Mouse (Mus musculus) layer of hippocampus, adult 8-10 months (tissue): ENCODE data around the gene St8sia2. TPM values are rescaled to one million over a fixed set of nuclear protein-coding genes. Genes with fewer than 3 reads are reported as not detected.

Source experiments
- DNase-seq, 2 experiments: peaks; one replicate each; pipeline ENCODE4 v3.0.0; 2022; ENCODE audit warnings: low spot score in 2 of 2
- total RNA-seq, 4 experiments: library from RNA; stranded (reverse); gene quantifications; 2 replicates each; pipeline ENCODE4 v1.2.4; 2022

Gene St8sia2
- 1 to 10 TPM; 1.4 to 2.3 (median 2.1) TPM for total RNA-seq

DNA sequence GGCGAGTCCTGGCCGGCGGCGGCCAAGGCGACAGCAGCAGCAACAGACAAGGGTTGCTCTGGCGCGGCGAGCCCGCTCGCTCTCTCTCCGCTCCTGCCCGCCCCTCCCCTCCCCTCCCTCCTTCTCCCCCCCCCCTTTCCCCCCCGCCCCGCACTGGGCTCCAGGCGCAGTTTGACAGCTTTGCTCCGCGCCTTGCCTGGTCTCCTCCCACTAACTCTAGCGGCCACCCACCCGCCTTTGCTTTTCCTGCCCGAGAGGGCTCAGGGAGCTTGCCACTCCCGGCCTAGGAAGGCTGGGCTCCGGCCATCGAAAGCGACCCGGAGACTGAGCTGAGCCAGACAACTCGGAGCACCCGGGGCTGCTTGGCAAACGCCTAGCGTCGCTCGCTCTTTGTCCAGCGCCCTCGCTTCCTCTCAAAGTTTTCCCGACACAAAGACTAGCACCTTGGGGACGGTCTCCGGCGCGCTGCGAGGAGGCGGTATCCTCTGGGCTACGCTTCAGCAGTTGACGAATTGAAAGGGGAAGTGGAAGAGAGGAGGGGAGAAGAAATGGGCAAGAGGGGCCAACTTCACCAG, at the start of gene St8sia2:
Gene St8sia2 (minus strand): TSS at position 90 of the 575 bp plus-strand sequence.
- DNase-seq, result no peak

DNA sequence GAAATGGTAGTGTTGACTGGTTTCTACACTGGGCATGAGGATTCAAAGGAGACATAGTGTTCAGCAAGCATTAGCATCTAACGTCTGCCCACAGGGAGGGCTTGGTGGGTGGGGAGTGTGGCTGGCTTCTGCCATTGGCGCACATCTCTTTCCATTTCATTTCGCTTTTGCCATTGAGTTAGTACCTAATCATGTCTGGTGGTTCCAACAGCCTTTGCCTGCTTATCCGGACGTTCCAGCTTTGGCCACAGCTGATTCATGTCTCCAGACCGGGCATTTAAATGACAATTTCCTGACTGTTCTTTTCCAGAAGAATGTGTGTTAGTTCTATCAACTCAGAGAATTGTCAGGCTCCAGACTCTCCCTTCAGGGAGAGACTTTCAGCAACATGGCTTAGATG, 47.6 kb upstream of the St8sia2 start:
- no peak for DNase-seq

DNA sequence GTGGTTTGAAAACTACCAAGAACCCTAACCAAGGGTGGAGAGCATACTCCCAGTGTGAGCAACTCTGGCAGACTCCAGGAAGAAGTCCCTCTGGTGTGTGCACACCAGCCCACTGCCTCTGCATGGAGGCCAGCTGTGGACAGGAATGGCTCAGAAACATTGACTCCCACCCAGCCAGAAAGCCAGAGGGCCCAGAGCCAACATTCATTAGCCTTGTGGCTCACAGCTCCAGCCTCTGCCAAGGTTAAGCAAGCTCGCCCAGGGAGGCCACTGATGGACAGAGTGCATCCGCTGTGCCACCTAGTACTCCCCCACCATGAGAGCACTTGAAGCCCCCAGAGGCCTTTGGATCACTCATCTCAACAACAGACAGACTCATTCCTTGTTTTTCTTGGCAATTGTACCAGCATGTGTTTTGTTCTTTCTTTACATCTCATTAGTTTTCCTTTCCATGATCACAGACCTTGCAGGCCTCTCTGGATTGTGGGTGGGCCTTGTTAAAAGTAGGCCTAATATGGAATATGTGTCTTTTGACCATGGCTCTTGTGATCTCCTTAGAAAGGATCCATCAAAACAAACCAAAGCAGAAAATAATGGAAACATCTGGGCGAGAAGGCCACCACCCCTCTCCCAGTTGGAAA, 46.9 kb upstream of the St8sia2 start:
- DNase-seq, result no peak

DNA sequence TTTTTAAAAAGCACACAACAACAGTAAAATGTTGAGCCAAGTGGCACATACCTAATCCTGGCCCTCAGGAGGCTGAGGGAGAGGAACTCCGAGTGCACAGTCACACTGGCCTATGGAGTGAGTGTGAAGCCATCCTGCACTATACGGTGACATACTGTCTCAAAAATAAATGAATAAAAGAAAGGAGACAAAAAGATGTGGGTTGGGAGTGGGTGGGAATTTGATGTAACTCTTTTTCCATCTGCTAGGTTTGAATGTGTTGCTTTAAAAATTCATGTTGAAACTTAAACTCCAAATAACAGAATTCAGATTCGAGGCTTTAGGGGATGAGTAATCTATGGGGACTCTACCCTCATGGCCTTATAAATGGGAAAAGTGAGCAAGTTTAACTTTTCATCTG, 46.2 kb upstream of the St8sia2 start:
- no peak for DNase-seq

DNA sequence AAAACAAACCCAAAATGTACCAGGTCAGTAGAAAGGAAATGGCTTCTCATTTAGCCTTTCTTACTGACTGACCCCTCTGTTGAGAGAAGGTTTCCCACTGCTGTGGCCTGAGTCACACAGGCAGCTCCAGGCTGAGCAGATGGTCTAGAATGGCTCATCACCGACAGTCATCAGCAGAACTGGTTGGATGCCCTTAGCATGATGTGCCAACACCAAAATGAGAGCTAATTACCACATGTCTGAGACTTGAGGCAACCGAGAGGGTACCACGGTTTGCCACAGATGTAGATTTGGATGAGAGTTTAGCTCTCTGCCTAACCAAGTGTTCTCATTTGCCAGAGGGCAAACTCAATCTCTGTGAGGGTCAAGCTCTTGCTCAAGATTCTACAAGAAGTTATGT, 42.3 kb upstream of the St8sia2 start:
- DNase-seq, result no peak

DNA sequence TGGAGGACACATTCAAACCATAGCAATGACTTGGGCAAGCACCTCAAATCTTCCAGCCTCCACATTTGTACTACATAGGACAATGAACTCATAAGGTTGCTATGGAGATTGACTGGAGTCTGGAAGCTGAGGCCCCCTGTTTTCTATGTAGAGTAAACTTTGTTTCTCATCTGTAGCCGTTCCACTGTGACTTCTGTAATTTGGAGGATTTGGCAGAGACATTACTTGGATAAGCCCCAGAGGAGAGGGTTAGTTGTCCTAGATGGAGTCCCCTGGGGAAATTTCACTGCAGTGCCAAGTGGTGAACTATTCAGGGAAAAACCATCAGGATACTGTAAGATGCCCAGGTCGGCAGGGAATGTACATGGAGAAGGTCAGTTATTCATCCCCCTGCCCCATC, 34.1 kb upstream of the St8sia2 start:
- no peak for DNase-seq

DNA sequence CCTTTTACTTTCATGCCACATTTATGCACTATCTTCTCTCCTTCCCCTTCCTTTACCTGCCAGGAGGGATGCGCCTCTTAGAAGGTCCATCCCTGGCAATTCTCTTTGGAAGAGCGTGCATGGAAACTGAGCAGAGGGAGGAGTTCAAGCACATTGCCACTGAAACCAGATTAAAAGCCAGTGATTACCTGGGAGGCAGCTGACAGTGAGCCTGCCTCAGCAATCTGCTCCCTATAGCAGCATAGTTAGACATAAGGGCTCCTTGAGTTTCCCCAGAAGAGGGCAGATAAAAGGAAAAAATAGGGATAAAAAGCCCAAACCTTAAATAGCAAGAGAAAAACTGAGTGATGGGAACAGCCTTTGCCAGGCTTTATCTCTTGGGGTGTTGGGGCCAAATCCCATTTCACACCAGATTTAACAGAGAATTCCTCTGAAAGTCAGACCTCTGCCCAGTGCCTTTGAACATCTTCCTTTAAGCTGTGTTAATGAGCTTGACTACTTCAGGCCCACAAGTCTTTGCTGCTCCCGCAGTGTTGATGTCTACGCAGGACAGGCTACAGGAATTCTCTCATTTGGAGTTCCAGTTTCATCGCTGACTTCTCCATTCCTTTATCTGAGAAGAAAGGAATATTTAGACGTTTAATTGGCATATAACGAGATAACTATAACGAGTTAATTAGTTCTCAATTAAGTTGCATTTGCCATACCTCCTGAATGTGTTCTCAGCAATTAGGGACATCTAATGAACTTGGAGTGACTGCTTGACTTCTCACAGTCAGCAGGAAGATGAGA, 31.9 kb upstream of the St8sia2 start:
- DNase-seq, result no peak

DNA sequence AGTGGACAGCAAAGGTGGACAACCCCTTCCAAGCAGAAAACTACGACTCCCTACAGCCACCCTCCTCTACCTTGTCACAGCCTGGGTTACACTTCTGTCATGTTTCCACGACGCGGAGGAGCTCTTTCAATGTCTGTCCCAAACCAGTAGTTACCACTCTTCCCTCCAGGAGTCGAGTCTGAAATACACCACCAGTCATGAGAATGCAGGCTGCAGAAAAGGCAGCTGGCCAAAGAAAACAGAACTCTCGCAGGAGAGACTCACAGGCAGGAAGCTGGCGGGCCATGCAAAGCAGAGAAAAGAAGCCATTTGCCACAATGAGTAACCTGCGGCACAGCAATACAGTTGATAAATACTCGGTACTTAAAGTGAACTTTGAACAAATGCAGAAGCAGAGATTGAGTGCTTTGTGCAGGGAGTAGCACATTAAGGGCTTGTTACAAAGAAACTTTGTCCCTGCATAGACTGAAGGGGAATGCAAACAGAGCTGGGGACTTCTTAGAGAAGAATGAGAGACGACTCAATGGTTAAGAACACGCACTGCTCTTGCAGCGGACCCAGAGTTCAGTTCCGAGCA, 30.2 kb upstream of the St8sia2 start:
- no peak for DNase-seq

DNA sequence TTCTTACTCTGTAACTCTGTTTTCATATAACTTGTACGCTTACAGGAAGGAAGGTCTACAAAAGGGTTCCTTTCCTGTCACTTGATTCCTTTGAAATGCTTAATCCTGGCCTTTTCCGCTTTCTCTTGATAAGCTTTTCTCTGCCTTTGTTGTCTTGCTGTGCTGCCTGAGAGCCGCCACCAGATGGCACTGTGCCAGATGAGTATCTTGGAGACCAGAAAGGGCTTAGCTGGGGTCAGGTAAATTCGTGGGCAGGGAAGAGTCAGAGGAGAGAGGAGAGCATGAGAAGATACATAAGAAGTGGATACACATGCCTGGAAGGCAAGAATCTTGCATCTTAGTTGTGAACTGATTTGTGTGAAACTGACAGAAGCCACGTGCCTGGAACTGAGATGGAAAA, 11.5 kb upstream of the St8sia2 start:
- DNase-seq, result peak; percentile 21 to 44

DNA sequence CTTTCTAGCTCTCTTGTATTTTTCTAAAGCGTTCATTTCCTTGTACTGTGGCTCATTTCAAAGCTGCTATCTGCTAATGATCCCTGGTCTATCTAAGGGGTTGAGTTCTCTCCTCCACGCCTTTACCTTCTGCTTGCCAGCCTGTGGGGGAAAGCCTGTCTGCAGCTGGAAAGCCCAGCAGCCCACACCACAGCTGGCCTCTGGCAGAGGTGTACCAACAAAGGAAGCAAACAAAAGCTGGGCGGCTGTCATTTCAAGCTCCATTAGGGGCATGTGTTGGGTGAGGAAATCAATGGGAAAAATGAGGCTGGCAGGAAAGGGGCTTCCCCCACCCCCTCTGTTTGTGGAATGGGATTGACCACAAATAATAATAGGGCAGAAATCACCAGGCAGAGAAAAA, 10.7 kb upstream of the St8sia2 start:
- no peak for DNase-seq

DNA sequence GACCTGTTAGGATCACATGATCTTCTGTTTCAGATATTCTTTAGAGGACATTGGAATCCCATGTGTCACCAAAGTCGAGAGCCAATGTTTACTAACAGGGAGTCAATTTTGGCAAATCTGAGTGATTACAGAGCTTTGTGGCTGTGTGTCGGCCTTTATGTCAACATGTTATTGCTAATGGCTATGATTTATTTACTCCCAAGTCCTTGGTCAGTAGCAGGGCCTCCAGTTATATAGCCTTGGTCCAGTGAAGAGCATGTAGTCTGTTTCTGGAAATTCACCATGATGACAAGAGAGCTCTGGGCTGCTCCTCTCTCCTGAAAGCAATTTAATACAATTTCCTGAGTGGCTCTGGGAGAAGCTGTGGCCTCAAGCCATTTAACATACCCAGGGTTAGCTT, 9.1 kb upstream of the St8sia2 start:
- no peak for DNase-seq

DNA sequence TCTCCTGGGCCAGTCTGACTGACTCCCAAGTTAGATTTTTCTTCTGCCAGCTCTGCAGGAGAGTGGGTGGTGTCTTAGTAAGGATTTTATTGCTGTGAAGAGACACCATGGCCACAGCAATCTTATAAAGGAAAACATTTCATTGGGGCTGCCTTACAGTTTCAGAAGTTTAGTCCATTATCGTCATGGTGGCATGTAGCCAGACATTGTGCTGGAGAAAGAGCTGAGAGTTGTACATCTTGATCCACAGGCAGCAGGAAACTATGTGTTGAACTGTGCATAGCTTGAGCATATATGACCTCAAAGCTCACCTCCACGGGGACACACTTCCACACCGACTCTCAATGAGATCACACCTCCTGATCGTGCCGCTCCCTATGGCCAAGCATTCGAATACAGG, 8.3 kb upstream of the St8sia2 start:
- DNase-seq, result no peak

DNA sequence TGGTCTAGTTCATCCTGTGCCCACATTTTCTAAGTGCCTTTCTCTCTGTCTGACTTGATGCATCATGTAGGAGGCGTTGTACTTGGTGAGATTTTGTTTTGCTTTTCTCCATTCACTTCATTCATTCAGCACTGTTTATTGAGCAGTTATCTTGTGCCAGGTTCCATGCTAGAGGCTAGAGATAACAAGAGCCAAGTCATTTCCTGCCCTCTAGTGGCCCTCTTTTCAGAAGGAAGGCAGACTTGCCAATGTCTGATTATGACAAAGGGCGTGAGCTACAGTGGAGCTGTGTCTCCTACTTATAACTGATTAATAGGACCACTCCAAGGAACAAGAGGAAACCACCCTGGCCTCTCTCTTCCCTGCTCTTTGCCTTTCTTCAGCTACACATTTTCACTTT, 3.1 kb upstream of the St8sia2 start:
- no peak for DNase-seq

DNA sequence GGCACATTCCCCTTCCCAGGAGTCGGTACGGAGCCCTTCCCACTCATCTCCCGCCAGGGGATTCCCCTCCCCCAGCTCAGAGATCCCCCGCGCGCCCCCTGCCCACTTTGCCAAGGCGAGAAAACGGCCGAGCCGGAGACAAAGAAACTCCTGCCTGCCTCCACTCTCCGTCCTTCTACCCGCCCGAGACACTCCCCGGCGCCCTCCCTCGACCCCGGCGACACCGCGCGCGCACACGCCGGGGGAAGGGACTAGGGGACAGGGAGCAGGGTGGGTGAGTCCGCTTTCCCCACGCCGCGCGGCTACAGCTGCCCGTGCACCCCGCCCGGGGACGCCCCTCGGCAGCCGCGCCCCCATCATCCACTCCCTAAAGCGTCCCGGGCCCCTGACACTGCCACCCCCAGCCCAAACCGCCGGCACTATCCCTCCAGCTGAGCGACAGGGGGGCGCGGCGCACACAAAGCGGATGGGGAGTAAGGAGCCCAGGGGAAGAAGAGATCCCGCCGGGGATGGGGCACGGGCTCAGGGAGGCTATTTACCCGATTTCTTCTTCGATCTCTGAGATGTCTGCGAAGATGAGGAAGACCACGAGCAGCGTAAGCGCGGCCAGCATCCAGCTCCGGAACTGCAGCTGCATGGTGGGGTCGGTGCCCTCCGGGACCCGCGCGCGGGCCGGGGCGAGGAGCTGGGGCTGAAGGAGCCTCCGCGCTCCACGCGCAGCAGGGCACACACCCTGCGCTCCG, 461 bp downstream of the St8sia2 start:
- no peak for DNase-seq

DNA sequence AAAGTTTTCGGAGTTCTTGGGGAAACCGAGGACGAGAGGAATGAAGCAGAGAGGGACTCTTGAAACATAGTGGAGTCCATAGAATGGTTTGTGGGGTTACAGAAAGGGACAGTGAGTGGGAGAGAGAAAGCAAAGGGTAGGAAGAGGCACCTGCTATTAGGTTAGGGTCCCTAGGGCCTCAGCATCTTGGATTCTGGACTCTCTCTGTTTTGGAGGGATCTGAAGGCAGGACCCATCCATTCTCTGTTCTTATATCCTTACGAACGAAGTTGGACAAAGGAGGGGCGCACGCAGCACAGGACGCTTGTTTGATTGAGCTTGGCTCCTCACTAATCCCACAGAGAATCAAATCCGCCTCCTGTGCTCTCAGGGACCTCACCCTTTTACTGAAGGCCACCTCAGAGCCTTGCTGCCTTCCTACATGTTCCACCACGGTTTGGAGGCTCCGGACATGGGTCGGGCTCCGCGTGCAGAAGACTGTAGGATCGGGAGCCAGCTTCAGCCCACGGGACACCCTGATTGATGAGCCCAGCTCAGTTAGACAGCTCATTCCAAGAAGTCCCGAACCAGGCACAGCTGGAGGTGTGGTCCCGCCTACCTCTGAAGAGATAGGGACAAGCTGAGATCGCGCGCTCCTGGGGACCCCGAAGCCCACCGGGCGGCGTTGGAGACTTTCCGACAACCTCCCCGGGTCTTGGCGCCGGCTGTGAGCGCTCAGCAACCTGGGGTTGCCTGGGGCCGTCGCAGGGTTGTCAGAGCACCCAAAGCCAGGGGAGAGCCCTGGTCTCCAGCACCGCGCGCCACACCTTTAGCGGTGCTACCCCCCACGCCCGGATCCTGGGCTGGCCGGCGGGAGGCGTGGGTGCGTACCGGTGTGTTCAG, 1.3 kb downstream of the St8sia2 start:
- DNase-seq, result no peak

DNA sequence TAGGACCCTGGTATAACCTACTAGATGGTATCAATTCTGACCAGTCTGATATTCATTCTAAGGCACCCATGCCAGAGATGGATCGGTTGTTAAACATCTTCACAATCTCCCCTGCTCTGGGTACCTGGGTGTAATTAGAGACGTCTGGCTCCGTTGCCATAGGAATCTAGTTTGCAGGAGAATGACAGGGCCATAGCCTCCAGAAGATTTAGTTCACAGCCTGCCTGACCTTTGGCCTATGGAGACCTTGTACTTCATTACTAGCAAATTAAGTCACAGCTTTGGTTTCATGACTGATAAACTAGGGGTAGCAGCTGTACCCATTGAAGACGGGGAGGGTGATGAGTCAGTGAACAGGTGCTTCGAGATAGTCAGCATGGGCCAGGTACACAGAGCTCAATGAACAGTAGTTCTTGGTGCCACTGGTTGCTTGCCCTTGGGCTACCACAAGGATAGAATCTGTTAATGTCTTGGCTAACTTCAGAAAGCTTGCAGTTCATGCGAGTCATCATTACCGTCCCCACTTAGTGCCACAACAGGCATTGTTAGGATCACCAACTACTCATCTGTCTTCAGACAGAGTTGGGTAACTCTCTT, 4.4 kb downstream of the St8sia2 start:
- no peak for DNase-seq

DNA sequence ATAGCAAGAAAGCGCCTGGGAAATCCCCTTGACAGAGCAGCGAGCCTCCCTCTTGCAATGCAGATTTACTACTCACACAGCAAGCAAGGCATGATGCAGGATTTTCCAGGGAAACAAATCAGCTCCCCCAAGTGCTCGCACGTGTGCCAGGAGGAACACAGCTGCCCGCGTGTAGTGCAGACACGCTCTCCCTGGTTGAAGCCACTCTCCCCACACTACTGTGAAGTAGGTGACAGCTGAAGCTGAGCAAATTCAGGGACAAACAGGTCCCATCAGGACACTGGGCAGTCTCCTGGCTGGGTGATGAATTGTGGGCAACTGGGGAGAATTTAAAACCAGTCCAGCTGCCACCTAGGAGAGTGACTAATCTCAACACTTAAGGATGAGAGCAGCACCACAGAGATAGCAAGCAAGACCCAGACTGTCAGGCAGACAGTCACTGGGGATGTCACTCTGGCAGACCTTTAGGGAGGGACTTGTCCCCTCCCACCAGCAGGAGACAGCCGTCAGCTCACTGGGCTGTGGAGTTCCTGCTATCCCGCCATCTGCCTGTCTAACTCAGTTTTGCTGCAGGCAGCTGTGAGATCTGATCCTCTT, 6.6 kb downstream of the St8sia2 start:
- peak in 1 of 2 experiments; percentile 12 for DNase-seq

DNA sequence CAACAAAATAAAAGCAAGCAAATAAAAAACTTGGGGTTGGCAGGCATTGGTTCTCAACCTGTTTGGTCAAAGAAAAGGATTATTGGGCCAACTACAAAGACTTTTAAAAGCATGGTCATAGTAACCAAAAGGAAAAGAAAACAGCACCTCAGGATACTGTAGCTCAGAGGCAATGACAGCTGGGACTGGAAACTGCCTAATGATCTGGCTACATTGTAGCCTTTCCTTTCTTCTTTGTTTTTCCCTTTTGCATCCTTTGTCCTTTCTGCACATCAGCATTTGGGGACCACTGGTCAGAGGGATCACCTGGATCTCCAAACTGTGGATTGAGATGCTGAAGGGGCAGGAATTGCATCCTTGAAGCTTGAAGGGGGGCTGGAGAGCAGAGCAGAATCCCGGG, 7.1 kb downstream of the St8sia2 start:
- DNase-seq, result no peak

DNA sequence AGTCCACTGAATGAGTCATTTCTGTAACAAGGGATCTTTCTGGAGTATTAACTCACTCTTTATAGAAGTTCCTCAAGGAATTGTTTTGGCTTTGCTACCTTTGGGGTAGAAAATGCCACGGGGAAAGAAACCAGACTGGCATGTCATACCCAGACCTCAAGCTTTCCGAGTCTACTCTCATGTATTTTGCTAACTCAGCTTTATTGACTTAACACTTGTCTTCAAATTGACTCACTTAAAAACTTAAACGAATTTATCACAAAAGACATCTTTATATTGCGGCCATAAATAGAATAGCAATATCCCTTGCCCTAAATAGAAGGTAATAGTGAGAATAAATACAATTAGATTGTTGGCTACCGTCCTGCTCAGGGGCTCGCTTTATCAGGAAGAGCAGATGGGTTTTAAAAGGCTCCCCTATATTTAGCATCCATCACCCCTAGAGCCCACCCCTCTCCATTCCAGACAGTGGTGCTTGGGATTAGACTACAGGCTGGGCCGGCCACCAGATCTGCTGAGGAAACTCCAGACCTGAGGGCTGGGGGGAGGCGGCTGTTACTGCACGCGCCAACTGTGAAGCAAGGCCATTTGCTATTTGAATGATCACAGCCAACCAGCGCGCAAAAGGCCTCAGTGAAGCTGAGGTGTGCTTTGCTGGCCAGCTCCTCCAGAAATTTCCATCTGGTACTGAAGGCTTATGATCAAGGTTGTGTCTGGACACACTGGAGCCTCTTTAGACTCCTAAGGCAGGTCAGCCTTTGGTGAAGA, 12.6 kb downstream of the St8sia2 start:
- DNase-seq, result no peak
